Mouse (Mus musculus) lung, adult 2 months (tissue): ENCODE measurements around the gene Abcb4.

Experiments used
- CTCF ChIP-seq: fragments of 200-500 bp; IDR thresholded peaks from 2 replicates; pipeline ENCODE4 v1.5.1; 2011; ENCODE audit warnings: mild to moderate bottlenecking, low read length, control low read depth; ENCODE audit not compliant: insufficient read depth
- POLR2A ChIP-seq: fragments of 200-500 bp; IDR thresholded peaks from 2 replicates; pipeline ENCODE4 v1.6.1; 2011; ENCODE audit warnings: low read depth, mild to moderate bottlenecking, control low read depth, low read length, borderline replicate concordance; ENCODE audit errors: extremely low read depth

DNA sequence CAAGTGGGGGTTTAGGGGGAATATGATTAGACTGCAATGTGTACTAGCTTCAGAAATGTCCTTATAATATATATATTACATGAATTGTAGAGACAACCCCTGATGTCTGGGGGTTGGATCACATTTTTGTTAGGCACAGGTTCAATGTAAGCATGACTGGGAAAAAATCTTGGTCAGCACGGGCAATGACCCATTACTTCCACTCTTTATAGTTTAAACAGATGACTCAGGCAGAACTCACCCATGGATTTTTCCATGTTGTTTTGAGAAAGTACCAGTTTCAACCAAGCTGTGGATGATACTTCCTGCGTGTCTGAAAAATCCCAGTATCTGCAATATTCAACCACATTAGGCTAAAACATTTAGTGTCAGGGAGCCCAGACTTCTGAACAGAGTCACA lies 16.4 kb upstream of the Abcb4 start:
- no peak for TF ChIP-seq CTCF
- TF ChIP-seq POLR2A = no peak
